Mouse (Mus musculus) G1E (cell line): Measurements from ENCODE around the gene Ssbp4. TPM values are rescaled to one million over a fixed set of nuclear protein-coding genes. Genes with fewer than 3 reads are reported as not detected.

ENCODE experiments used
- ATAC-seq: 2 replicates; pipeline ENCODE4 v1.8.0; 2016; ENCODE audit warnings: mild to moderate bottlenecking; ENCODE audit not compliant: insufficient number of reproducible peaks, poor library complexity, low FRiP score, severe bottlenecking; ENCODE audit errors: extremely low read depth
- DNase-seq: peaks from one replicate; pipeline ENCODE4 v3.0.0; 2012; ENCODE audit warnings: low spot score
- H3K27me3 ChIP-seq: 2 replicates; pipeline ENCODE4 v1.6.1; 2012; ENCODE audit warnings: mild to moderate bottlenecking, low read length, inconsistent platforms; ENCODE audit not compliant: insufficient read depth
- H3K36me3 ChIP-seq: replicated peaks from 2 replicates; pipeline ENCODE3; 2012; ENCODE audit warnings: mild to moderate bottlenecking, inconsistent platforms
- H3K4me1 ChIP-seq: 2 replicates; pipeline ENCODE4 v1.6.1; 2012; ENCODE audit warnings: low read depth, low read length, inconsistent platforms, mixed read lengths; ENCODE audit not compliant: insufficient read depth
- H3K4me3 ChIP-seq: 2 replicates; pipeline ENCODE4 v1.5.1; 2012; ENCODE audit warnings: low read depth, mild to moderate bottlenecking, inconsistent platforms, low read length, moderate library complexity, mixed read lengths
- H3K9me3 ChIP-seq: replicated peaks from 2 replicates; pipeline ENCODE4 v1.6.1; 2012; ENCODE audit warnings: inconsistent platforms
- CTCF ChIP-seq: IDR thresholded peaks from 2 replicates; pipeline ENCODE4 v1.5.1; 2012; ENCODE audit warnings: low read depth, low read length, inconsistent platforms, mixed read lengths
- GATA1 ChIP-seq: IDR thresholded peaks from 2 replicates; pipeline ENCODE4 v1.6.1; 2012; ENCODE audit warnings: borderline replicate concordance, low read length, inconsistent platforms, mixed read lengths
- GATA2 ChIP-seq: IDR thresholded peaks from 2 replicates; pipeline ENCODE4 v1.6.1; 2012; ENCODE audit warnings: low read depth, low read length, inconsistent platforms, borderline replicate concordance
- POLR2AphosphoS5 ChIP-seq: IDR thresholded peaks from 2 replicates; pipeline ENCODE4 v1.6.1; 2012; ENCODE audit warnings: low read depth, low read length, inconsistent platforms; ENCODE audit not compliant: insufficient replicate concordance
- TAL1 ChIP-seq: conservative IDR thresholded peaks from 2 replicates; pipeline ENCODE4 v1.6.1; 2012; ENCODE audit warnings: low read depth, low read length, inconsistent platforms, mixed read lengths
- polyA plus RNA-seq: library from polyadenylated mRNA; stranded (reverse); fragments of >175 nt; gene quantifications from 2 replicates; pipeline ENCODE4 v1.2.3, GENCODE M21; 2012
- total RNA-seq, 2 experiments: library from RNA; stranded (forward) in 1 of 2; stranded (reverse) in 1 of 2; fragments of 200-1000 nt in 1 of 2; fragments of >200 nt in 1 of 2; fragmentation: Nextera tagmentation in 1 of 2; gene quantifications; 2 replicates each; pipeline ENCODE4 v1.2.3; 2014 to 2017

Ssbp4 gene
- total and polyA plus RNA-seq, 3 experiments: 21.7 to 606 (median 51.7) TPM

DNA sequence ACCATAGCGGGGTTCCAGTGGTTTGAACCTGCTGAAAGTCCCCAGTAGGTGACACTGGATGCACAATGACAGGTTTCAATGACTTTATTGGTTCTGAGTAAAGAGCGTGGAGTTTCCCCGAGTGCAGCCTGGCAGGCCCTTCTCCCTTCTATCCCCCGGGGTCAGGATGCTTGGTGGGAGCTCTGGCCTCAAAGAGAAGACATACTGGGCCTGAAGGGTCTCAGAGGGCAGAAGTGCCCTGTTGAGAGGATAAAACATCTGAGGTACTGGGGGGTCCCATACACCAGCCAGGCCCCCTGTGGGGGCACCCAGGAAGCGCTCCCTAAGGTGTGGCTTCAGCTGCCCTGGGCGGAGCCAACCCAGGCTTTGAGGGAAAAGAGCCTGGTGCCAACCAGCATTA lies 37.7 kb upstream of the Ssbp4 start:
- H3K36me3 ChIP-seq: peaks cover 32% of the 10 kb centered on the region
- peaks cover 32% of the 10 kb centered on the region for H3K4me1 ChIP-seq
- peaks cover 10% of the 10 kb centered on the region; the same call in 1 of the 2 replicates for H3K27me3 ChIP-seq
- DNase-seq: no peak
- no peak overlapping the region for H3K4me3 ChIP-seq
- no peak for ATAC-seq
- no peaks in the 10 kb centered on the region for H3K9me3 ChIP-seq
- no peak for TF ChIP-seq TAL1
- no peak for TF ChIP-seq POLR2AphosphoS5
- no peak for TF ChIP-seq GATA2
- TF ChIP-seq GATA1: no peak
- TF ChIP-seq CTCF: no peak

GRCm38 (mm10) chr8:70645501-70646224 lies 37.0 kb upstream of the Ssbp4 start:
- peaks cover 10% of the 10 kb centered on the region; the same call in 1 of the 2 replicates for H3K27me3 ChIP-seq
- H3K4me1 ChIP-seq: peaks cover 32% of the 10 kb centered on the region
- no peak overlapping the region for H3K4me3 ChIP-seq
- peaks cover 25% of the 10 kb centered on the region for H3K36me3 ChIP-seq
- H3K9me3 ChIP-seq: no peaks in the 10 kb centered on the region
- no peak for DNase-seq
- TF ChIP-seq CTCF (no peak), TAL1 (no peak), GATA2 (no peak), POLR2AphosphoS5 (no peak), GATA1 (no peak)
- ATAC-seq: no peak

- TF ChIP-seq GATA1 (no peak), CTCF (0 out of 2 replicates have a peak, but pooled peaks have one; percentile 32)
- H3K36me3 ChIP-seq: peaks cover 9% of the 10 kb centered on the region
- ATAC-seq (no peak), DNase-seq (no peak)
- no peaks in the 10 kb centered on the region for H3K9me3 ChIP-seq
- H3K27me3 ChIP-seq: peaks cover 10% of the 10 kb centered on the region; the same call in 1 of the 2 replicates
- H3K4me3 ChIP-seq: no peak overlapping the region
- H3K4me1 ChIP-seq: peaks cover 22% of the 10 kb centered on the region
These were observed 35.4 kb upstream of the Ssbp4 start for GRCm38 (mm10) chr8:70644065-70644464.

DNA sequence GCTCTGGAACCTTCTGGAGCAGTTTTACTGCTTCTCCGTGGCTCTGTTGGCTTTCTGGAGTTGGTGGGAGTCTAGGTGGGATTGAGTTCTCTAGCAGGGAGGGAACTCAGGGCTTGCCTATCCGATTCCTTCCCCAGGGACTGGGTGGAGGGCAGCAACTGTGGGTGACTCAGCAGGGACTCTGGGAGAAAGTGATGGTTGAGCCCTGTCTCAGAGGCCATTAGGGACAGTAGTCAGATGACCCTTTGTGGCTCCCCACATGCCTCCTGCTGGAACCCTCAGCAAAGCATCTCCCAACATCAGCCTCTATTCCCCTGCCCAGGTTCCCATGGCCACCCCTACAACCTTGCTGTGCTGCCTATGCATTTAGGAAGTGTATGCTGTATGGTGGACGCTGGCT lies 34.3 kb upstream of the Ssbp4 start:
- H3K27me3 ChIP-seq: peaks cover 10% of the 10 kb centered on the region; the same call in 1 of the 2 replicates
- ATAC-seq (no peak), DNase-seq (no peak)
- H3K4me1 ChIP-seq: peaks cover 16% of the 10 kb centered on the region
- TF ChIP-seq GATA2 (no peak), POLR2AphosphoS5 (no peak), TAL1 (no peak), GATA1 (no peak), CTCF (no peak)
- no peaks in the 10 kb centered on the region for H3K9me3 ChIP-seq
- peaks cover under 1% of the 10 kb centered on the region for H3K36me3 ChIP-seq
- H3K4me3 ChIP-seq: no peak overlapping the region

GRCm38 (mm10) chr8:70638752-70639151 lies 30.1 kb upstream of the Ssbp4 start:
- Histone ChIP-seq H3K9me3 (no peaks in the 10 kb centered on the region), H3K4me3 (no peak overlapping the region), H3K27me3 (peaks cover 8% of the 10 kb centered on the region; the same call in 1 of the 2 replicates), H3K36me3 (no peaks in the 10 kb centered on the region), H3K4me1 (peaks cover 48% of the 10 kb centered on the region)
- DNase-seq (no peak), ATAC-seq (no peak)
- TF ChIP-seq CTCF (no peak), GATA1 (no peak), TAL1 (no peak), GATA2 (no peak), POLR2AphosphoS5 (no peak)

DNA sequence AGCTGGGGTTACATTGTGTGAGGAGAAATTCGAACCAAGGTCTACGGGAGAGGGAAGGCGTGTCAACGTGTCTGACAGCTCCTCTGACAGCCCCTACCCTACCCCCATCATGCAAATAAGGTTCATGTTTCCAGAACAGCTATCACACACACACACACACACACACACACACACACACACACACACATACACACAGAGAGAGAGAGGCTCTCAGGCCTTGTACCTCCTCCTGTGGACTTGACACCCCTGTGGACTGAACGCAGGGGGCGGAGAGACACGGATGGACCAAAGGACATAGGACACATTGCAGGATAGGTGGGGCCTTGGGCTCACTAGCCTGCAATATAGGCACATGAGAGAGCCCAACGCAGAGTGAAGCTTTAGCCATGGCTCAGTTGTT lies 28.2 kb upstream of the Ssbp4 start:
- peaks cover 10% of the 10 kb centered on the region for H3K9me3 ChIP-seq
- no peaks in the 10 kb centered on the region for H3K27me3 ChIP-seq
- no peaks in the 10 kb centered on the region for H3K36me3 ChIP-seq
- peaks cover 44% of the 10 kb centered on the region for H3K4me1 ChIP-seq
- H3K4me3 ChIP-seq: no peak overlapping the region
- TF ChIP-seq GATA2 (no peak), POLR2AphosphoS5 (no peak), GATA1 (no peak), TAL1 (no peak), CTCF (no peak)
- ATAC-seq: no peak
- no peak for DNase-seq
